Mouse (Mus musculus): ENCODE measurements around the gene Fam83g.

DNA sequence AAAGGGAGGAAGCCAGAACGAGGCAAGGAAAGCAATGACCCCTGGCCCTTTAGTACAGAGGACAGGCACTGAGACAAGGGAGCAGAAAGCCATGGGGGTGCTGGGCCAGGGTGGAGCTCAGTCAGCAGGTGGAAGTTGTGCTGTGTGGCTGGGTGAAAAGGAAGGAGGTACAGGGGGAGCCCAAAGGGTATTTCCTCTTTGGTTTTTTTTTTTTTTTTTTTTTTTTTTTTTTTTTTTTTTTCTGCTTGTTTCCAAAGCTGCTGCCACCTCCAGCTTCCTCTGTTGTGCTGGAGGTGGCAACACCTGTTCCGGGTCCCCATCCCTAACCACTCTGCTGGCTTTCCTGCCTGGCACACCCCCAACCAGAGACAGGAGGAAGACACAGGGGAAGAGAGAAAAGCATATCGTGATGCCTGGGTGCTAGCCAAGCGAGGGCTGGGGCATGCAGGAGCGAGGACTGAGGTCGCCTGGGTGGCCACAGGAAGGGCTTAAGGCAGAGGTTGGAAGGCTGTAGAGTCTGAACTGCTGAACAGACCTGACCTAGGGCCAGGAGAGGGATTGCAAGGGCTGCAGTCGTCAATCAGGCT, 23.0 kb upstream of the Fam83g start:
- TF ChIP-seq REST (IDR thresholded peaks at IDR 0.05; ENCODE audit: insufficient read depth, insufficient read length) = no peak
- TF ChIP-seq CEBPB (IDR thresholded peaks at IDR 0.05; ENCODE audit: insufficient read depth, poor library complexity, severe bottlenecking) = no peak
- no peak for TF ChIP-seq SRF (IDR thresholded peaks at IDR 0.05; ENCODE audit: control insufficient read depth, insufficient read length, low read depth)

All from myocyte (in vitro differentiated cells).